Mouse (Mus musculus) heart, embryonic 11.5 days (tissue): ENCODE data around the gene Catsper2. TPM values are rescaled to one million over a fixed set of nuclear protein-coding genes. Genes with fewer than 3 reads are reported as not detected.
"Not testable (repeated sequence)": the region's sequence is repeated elsewhere in the genome, so short reads cannot be mapped to it uniquely, and the experiment has no call there.

Experiments
- ATAC-seq: fragments of 200-750 bp; cut with Nextera tagmentation; replicated peaks from 2 replicates; pipeline ENCODE4 v1.8.0; 2017; ENCODE audit warnings: moderate library complexity; ENCODE audit not compliant: insufficient number of reproducible peaks, low FRiP score, low TSS enrichment
- H3K27ac ChIP-seq: fragments of 300-500 bp; sonication (generic); 2 replicates; pipeline ENCODE4 v1.5.1; 2014; ENCODE audit warnings: mild to moderate bottlenecking, low read depth, low read length
- H3K27me3 ChIP-seq: fragments of 300-500 bp; sonication (generic); 2 replicates; pipeline ENCODE4 v1.6.1; 2014; ENCODE audit warnings: mild to moderate bottlenecking, low read length, mixed read lengths; ENCODE audit not compliant: control insufficient read depth, insufficient read depth
- H3K36me3 ChIP-seq: fragments of 300-500 bp; sonication (generic); 2 replicates; pipeline ENCODE4 v1.6.1; 2014; ENCODE audit warnings: mild to moderate bottlenecking, low read length, moderate library complexity, mixed read lengths; ENCODE audit not compliant: control insufficient read depth, insufficient read depth
- H3K4me1 ChIP-seq: fragments of 300-500 bp; sonication (generic); 2 replicates; pipeline ENCODE4 v1.6.1; 2014; ENCODE audit warnings: low read length; ENCODE audit not compliant: control insufficient read depth, insufficient read depth
- H3K4me2 ChIP-seq: fragments of 300-500 bp; sonication (generic); 2 replicates; pipeline ENCODE4 v1.6.1; 2014; ENCODE audit warnings: mild to moderate bottlenecking, moderate library complexity
- H3K4me3 ChIP-seq: fragments of 300-500 bp; sonication (generic); 2 replicates; pipeline ENCODE4 v1.5.1; 2014; ENCODE audit warnings: low read depth, low read length
- H3K9ac ChIP-seq: fragments of 300-500 bp; sonication (generic); 2 replicates; pipeline ENCODE4 v1.6.1; 2014; ENCODE audit warnings: mild to moderate bottlenecking, low read depth, low read length, moderate library complexity
- H3K9me3 ChIP-seq: fragments of 300-500 bp; sonication (generic); replicated peaks from 2 replicates; pipeline ENCODE4 v1.6.1; 2016; ENCODE audit warnings: low read length; ENCODE audit not compliant: control insufficient read depth
- WGBS: fragments of 180-500 bp; shearing (Covaris S2); extraction: QIAGEN DNeasy Blood & Tissue Kit; methylation state at CpG from one replicate; pipeline ENCODE4 v1.1.7; 2014; ENCODE audit not compliant: insufficient replicate concordance; 5-methylcytosine and 5-hydroxymethylcytosine counted together
- polyA plus RNA-seq: library from polyadenylated mRNA; unstranded; fragments of >200 nt; fragmentation: Nextera tagmentation; extraction: Ambion mirVana; gene quantifications from 2 replicates; pipeline ENCODE4 v1.2.1, GENCODE M21; 2014

Catsper2 gene
- polyA plus RNA-seq, 1 experiment from 2014 or later: 3.4 TPM

GRCm38 (mm10) chr2:121416356-121416755, 2.8 kb upstream of the Catsper2 start:
- peaks cover 16% of the 10 kb centered on the region for H3K4me1 ChIP-seq
- H3K9ac ChIP-seq: no peak overlapping the region
- H3K4me3 ChIP-seq: no peak overlapping the region
- peak overlapping the region; percentile 79 for H3K4me2 ChIP-seq
- peaks cover 7% of the 10 kb centered on the region for H3K36me3 ChIP-seq
- no peaks in the 10 kb centered on the region for H3K9me3 ChIP-seq
- WGBS: 85% methylated on average over 6 of the region's 6 CpGs
- no peaks in the 10 kb centered on the region for H3K27me3 ChIP-seq
- no peak overlapping the region for H3K27ac ChIP-seq
- ATAC-seq: no peak

DNA sequence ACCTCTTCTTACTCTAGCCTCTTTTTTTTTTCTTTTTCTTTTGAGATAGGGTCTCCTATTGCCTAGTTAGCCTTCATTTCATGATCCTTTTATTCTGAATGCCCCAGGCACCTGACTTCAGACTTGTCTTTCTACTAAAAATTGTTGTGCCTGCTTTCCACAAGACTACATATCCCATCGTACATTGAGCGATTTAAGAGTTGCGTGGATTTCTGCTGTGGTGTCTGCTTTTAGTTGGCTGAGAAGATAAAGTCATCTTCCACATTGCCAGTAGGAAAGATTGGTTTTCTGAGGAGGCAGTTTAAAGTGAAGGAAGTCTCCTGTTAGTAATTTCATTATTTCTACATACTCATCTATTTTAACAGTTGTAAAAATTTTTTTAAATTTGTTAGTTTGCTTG, 2.0 kb upstream of the Catsper2 start:
- H3K9ac ChIP-seq: 0 out of 2 replicates have a peak overlapping the region, but pooled peaks have one; percentile 29
- peaks cover 16% of the 10 kb centered on the region for H3K4me1 ChIP-seq
- peak overlapping the region; percentile 97 for H3K4me3 ChIP-seq
- peak overlapping the region; percentile 79 for H3K4me2 ChIP-seq
- ATAC-seq: no peak
- H3K27ac ChIP-seq: no peak overlapping the region
- 73% methylated on average over 3 of the region's 3 CpGs for WGBS
- H3K27me3 ChIP-seq: no peaks in the 10 kb centered on the region
- H3K36me3 ChIP-seq: peaks cover 7% of the 10 kb centered on the region
- no peaks in the 10 kb centered on the region for H3K9me3 ChIP-seq

DNA sequence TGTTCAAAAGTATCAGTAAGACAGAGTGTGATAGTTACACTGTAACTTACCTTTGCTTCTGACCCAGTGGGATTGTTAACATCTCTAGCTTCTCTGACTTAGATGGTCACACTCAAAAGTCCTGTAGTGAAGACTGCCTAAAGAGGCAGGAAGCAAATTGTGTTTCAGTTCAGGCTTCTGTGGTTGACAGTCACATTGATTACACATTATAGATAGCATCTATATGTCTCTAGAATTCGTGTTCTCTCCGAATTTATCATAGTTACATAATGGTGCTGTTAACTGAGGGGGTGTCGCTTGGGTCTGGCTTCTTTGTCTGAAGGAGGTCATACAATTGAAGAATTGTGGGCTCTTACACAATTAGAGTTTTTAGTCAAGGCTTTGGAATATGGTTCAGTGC, 1.5 kb upstream of the Catsper2 start:
- peak overlapping the region; percentile 69 for H3K9ac ChIP-seq
- no peak for ATAC-seq

DNA sequence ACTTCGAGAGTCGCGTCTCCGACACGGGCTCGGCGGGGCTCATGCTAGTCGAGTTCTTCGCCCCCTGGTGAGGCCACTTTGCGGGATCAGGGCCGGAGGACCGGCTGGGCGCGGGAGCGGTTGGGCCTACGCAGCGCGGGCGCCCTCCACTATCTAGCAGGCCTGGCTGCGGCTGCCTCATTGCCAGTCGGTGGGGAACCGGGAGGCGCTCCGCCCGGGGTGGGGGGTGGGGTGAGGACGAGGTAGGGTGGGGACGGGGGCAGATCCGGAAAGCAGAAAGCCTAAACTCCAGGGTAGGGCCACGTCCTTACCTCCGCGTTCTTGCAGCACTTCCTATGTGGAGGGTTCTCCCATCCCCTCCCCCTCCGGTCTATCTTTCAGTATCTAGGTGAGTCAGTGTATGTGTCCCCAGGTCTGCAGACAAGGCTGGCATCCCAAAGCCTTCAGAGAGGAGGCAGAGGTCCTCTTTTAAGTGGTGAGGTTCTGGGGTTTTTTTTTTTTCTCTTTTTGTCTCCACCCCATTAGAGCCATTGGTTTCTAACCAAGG, 620 bp upstream of the Catsper2 start:
- Histone ChIP-seq H3K27me3 (no peaks in the 10 kb centered on the region), H3K4me3 (peak overlapping the region; percentile 97), H3K27ac (peak overlapping the region; percentile 99), H3K9me3 (no peaks in the 10 kb centered on the region), H3K4me2 (peak overlapping the region; percentile 79), H3K9ac (peak overlapping the region; percentile 99), H3K36me3 (peaks cover 7% of the 10 kb centered on the region), H3K4me1 (peaks cover 16% of the 10 kb centered on the region)
- under 1% methylated on average over 32 of the region's 32 CpGs for WGBS
- peak; percentile 62 for ATAC-seq

More for the DNA sequence above, 1.5 kb upstream of the Catsper2 start:
- no peaks in the 10 kb centered on the region for H3K27me3 ChIP-seq
- peaks cover 16% of the 10 kb centered on the region for H3K4me1 ChIP-seq
- H3K9me3 ChIP-seq: no peaks in the 10 kb centered on the region
- 53% methylated on average over 3 of the region's 3 CpGs for WGBS
- H3K27ac ChIP-seq: no peak overlapping the region
- peak overlapping the region; percentile 97 for H3K4me3 ChIP-seq
- H3K4me2 ChIP-seq: peak overlapping the region; percentile 79
- H3K36me3 ChIP-seq: peaks cover 7% of the 10 kb centered on the region

- Histone ChIP-seq H3K4me1 (peaks cover 16% of the 10 kb centered on the region), H3K9ac (peak overlapping the region; percentile 84), H3K36me3 (no peaks in the 10 kb centered on the region), H3K27me3 (no peaks in the 10 kb centered on the region), H3K9me3 (no peaks in the 10 kb centered on the region), H3K4me3 (peak overlapping the region; percentile 97), H3K4me2 (peak overlapping the region; percentile 79), H3K27ac (peak overlapping the region; percentile 99)
- ATAC-seq: 0 out of 2 replicates have a peak, but pooled peaks have one; percentile 1
- WGBS: 9% methylated on average over 4 of the region's 4 CpGs
Observed at GRCm38 (mm10) chr2:121412843-121413386, 677 bp downstream of the Catsper2 start.

- Histone ChIP-seq H3K27me3 (no peaks in the 10 kb centered on the region), H3K4me1 (no peaks in the 10 kb centered on the region), H3K4me3 (no peak overlapping the region), H3K9me3 (no peaks in the 10 kb centered on the region), H3K27ac (no peak overlapping the region), H3K36me3 (no peaks in the 10 kb centered on the region), H3K4me2 (no peak overlapping the region), H3K9ac (no peak overlapping the region)
- no peak for ATAC-seq
- WGBS: 39% methylated on average over 4 of the region's 4 CpGs
Observed at GRCm38 (mm10) chr2:121408160-121408559, 5.4 kb downstream of the Catsper2 start.

DNA sequence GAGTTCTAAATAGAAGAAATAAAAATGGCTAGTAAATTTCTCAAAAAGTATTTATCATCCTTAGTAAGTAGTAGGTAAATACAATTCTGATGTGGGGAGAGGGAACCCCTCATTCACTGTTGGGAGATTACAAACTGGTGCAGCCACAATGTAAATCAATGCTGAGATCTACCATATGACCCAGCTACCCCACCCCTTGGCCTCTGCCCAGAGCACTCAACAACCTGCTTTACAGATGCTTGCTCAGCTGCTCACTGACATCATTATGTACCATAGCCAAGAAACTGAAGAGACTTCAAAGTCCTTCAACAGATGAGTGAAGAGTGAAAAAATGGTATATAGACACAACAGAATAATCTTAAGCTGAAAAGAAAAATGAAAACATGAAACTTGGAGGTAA, 10.3 kb downstream of the Catsper2 start:
- Histone ChIP-seq H3K4me1 (no peaks in the 10 kb centered on the region), H3K27me3 (no peaks in the 10 kb centered on the region), H3K4me2 (no peak overlapping the region), H3K4me3 (no peak overlapping the region), H3K27ac (no peak overlapping the region), H3K36me3 (no peaks in the 10 kb centered on the region), H3K9me3 (no peaks in the 10 kb centered on the region), H3K9ac (no peak overlapping the region)
- ATAC-seq: no peak

DNA sequence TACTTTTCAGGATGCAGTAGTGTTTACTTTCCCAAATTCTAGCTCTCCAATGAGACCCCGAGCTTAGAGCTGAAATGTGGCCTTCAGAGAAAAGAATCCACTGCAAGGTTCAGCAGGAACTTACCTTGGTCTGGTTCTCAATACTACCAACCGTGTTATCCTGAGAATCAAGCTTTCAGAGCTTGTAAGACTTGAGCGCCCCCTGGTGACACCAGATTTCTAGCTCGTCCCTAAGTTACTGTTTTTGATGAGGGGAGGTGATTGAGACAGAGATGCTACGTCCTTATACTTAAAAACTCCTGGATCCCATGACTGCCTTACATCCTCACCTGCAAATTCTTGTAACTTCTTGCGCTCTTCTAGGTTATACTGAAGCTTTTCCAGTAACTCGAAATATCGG, 17.0 kb downstream of the Catsper2 start:
- H3K27ac ChIP-seq: no peak overlapping the region
- H3K36me3 ChIP-seq: no peaks in the 10 kb centered on the region
- H3K27me3 ChIP-seq: no peaks in the 10 kb centered on the region
- no peaks in the 10 kb centered on the region for H3K4me1 ChIP-seq
- H3K9ac ChIP-seq: no peak overlapping the region
- ATAC-seq: no peak
- H3K4me2 ChIP-seq: no peak overlapping the region
- no peaks in the 10 kb centered on the region for H3K9me3 ChIP-seq
- H3K4me3 ChIP-seq: no peak overlapping the region
- WGBS: 12% methylated on average over 8 of the region's 8 CpGs

GRCm38 (mm10) chr2:121386961-121387575, 26.5 kb downstream of the Catsper2 start, which contains the start of gene Strc:
TSS of gene Strc (minus strand) at chr2:121387168.
- H3K4me1 ChIP-seq, H3K4me3 ChIP-seq, H3K36me3 ChIP-seq, H3K9me3 ChIP-seq, H3K4me2 ChIP-seq, H3K27me3 ChIP-seq, H3K9ac ChIP-seq, H3K27ac ChIP-seq, ATAC-seq: not testable (repeated sequence)
- 87% methylated on average over 14 of the region's 17 CpGs for WGBS
